ENCODE assay signal across 10 mouse cellular contexts in the genomic region with DNA sequence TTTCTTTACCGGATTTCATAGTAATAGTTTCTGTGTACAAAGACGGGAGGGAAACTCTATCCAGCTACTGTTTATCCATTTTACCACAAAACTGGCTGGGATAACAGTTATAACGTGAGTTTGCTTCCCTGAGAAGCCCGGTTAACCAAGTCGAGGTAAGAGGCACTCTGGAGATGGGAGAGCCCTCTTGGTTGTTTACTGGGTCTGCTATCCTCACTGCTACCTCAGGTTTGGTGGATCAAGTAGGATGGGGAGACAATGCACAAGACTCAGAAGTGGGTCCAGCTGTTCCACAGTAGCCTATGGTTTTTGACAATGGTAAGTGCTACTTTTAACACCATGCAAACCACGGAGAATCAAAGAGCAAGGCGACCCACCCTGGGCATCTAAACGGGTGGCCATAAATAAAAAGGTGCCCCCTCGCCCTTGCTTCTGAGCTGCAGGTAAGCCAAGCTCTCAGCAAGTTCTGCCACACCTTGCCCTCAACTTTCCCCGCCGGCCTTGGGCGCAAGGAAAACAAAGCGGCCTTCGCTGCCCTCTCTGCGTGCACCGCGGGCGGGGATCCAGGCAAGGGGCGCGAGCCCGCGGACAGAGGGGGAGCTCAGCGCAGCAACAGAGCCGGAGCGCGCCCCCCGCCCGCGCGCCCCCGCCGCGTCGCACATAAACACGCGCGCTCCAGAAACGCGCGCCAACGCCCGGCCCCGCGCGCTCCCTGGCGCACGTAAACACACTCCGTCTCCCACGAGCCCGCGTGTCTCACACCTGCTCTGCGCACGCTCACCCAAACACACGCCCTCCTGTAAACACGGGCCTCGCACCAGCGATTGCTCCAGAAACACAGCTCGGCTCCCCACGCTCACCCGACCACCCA. TPM values are rescaled to one million over a fixed set of nuclear protein-coding genes. Genes with fewer than 3 reads are reported as not detected.
DNase-seq lines count a peak whose midpoint lies in the region; ATAC-seq and TF ChIP-seq lines count a peak whose summit lies in the region.
"Had no signal": no experiment of that assay in that cellular context is flagged by ENCODE, and none has a peak within 500 bp of the region (broad histone marks: within the 10 kb centered on the region; RNA-seq: fewer than 3 reads in every experiment).

No protein-coding gene starts in this region.

- H3K9ac ChIP-seq in heart, embryonic 13.5 days, result peak overlapping the region; percentile 90
- peak overlapping the region; percentile 92 for H3K9ac ChIP-seq in forebrain, embryonic 16.5 days (replicated peaks; ENCODE audit: low read depth, low read length)
- H3K9ac ChIP-seq in stomach, postnatal 0 days (ENCODE audit: low read length), result peak overlapping the region; percentile 70

- H3K4me3 ChIP-seq in heart, embryonic 13.5 days, result peak overlapping the region; percentile 70
- H3K4me3 ChIP-seq in forebrain, embryonic 16.5 days (replicated peaks; ENCODE audit: low read length), result peak overlapping the region; percentile 80
- H3K4me3 ChIP-seq in midbrain, embryonic 10.5 days, result peak overlapping the region; percentile 87
- peak overlapping the region; percentile 56 for H3K4me3 ChIP-seq in stomach, postnatal 0 days (ENCODE audit: low read depth, low read length)

- peak overlapping the region; percentile 83 for H3K4me2 ChIP-seq in heart, embryonic 13.5 days
- H3K4me2 ChIP-seq in forebrain, embryonic 16.5 days (ENCODE audit: low read length), result peak overlapping the region; percentile 64
- H3K4me2 ChIP-seq in stomach, postnatal 0 days (replicated peaks; ENCODE audit: low read depth), result peak overlapping the region; percentile 87

- DNase-seq in heart, adult 18-20 months, result no peak
- peak; percentile 78 for DNase-seq in cerebellum, adult 11-12 months
- peak; percentile 43 to 64 for DNase-seq in layer of hippocampus, postnatal 10 days (ENCODE audit: low spot score in 2 of 2)
- peak; percentile 64 for DNase-seq in midbrain, embryonic 10.5 days (ENCODE audit: low spot score)
- DNase-seq in stomach, postnatal 0 days (ENCODE audit: low spot score), result peak; percentile 44
- no peak for DNase-seq in thymus, postnatal 0 days (ENCODE audit: low spot score)

- whole genome bisulfite sequencing in heart, embryonic 13.5 days, result 5% methylated on average over 60 of the region's 60 CpGs
- 1% methylated on average over 58 of the region's 60 CpGs for WGBS in forebrain, embryonic 16.5 days
- 4% methylated on average over 60 of the region's 60 CpGs for WGBS in midbrain, embryonic 10.5 days
- WGBS in stomach, postnatal 0 days, result 3% methylated on average over 47 of the region's 60 CpGs

- ATAC-seq in heart, embryonic 13.5 days (ENCODE audit: extremely low read depth, insufficient number of reproducible peaks, low FRiP score, low TSS enrichment), result no peak
- peak; percentile 37 for ATAC-seq in forebrain, embryonic 16.5 days
- ATAC-seq in stomach, postnatal 0 days (ENCODE audit: low FRiP score, low TSS enrichment), result no peak

- no peaks in the 10 kb centered on the region for H3K9me3 ChIP-seq in heart, embryonic 13.5 days
- no peaks in the 10 kb centered on the region for H3K9me3 ChIP-seq in forebrain, embryonic 16.5 days (ENCODE audit: control insufficient read depth, low read length)
- no peaks in the 10 kb centered on the region for H3K9me3 ChIP-seq in midbrain, embryonic 10.5 days (replicated peaks)
- H3K9me3 ChIP-seq in stomach, postnatal 0 days (ENCODE audit: control insufficient read depth, low read length), result no peaks in the 10 kb centered on the region

- peaks cover 41% of the 10 kb centered on the region for H3K4me1 ChIP-seq in heart, embryonic 13.5 days
- H3K4me1 ChIP-seq in forebrain, embryonic 16.5 days (replicated peaks; ENCODE audit: control insufficient read depth, insufficient read depth, low read length), result peaks cover 40% of the 10 kb centered on the region
- H3K4me1 ChIP-seq in midbrain, embryonic 10.5 days, result peaks cover 41% of the 10 kb centered on the region
- no peaks in the 10 kb centered on the region for H3K4me1 ChIP-seq in stomach, postnatal 0 days (replicated peaks; ENCODE audit: control insufficient read depth, insufficient read depth)

- no peak for TF ChIP-seq EP300 in stomach, postnatal 0 days (optimal IDR thresholded peaks at IDR 0.05)

- no peak for TF ChIP-seq CTCF in stomach, postnatal 0 days (IDR thresholded peaks at IDR 0.05; ENCODE audit: low read depth)

- H3K27me3 ChIP-seq in heart, embryonic 13.5 days (replicated peaks), result peaks cover 62% of the 10 kb centered on the region
- H3K27me3 ChIP-seq in forebrain, embryonic 16.5 days (replicated peaks; ENCODE audit: control insufficient read depth, insufficient read depth, low read length), result no peaks in the 10 kb centered on the region
- peaks cover 43% of the 10 kb centered on the region for H3K27me3 ChIP-seq in midbrain, embryonic 10.5 days (ENCODE audit: low read depth, poor library complexity, severe bottlenecking)
- no peaks in the 10 kb centered on the region for H3K27me3 ChIP-seq in stomach, postnatal 0 days (ENCODE audit: control insufficient read depth, insufficient read depth, low read length)

- no peaks in the 10 kb centered on the region for H3K36me3 ChIP-seq in heart, embryonic 13.5 days
- H3K36me3 ChIP-seq in forebrain, embryonic 16.5 days (ENCODE audit: control insufficient read depth, insufficient read depth), result no peaks in the 10 kb centered on the region
- peaks cover 17% of the 10 kb centered on the region for H3K36me3 ChIP-seq in midbrain, embryonic 10.5 days
- H3K36me3 ChIP-seq in stomach, postnatal 0 days (ENCODE audit: control insufficient read depth, insufficient read depth, low read length), result no peaks in the 10 kb centered on the region
- H3K36me3 ChIP-seq: G1E had no signal

- H3K27ac ChIP-seq in heart, embryonic 13.5 days (replicated peaks), result peak overlapping the region; percentile 90
- H3K27ac ChIP-seq in forebrain, embryonic 16.5 days (ENCODE audit: low read length), result peak overlapping the region; percentile 98
- H3K27ac ChIP-seq in midbrain, embryonic 10.5 days (replicated peaks), result peak overlapping the region; percentile 97
- peak overlapping the region; percentile 41; the same call in 1 of the 2 replicates for H3K27ac ChIP-seq in stomach, postnatal 0 days (replicated peaks)

RNA-seq across cellular contexts. Expression of gene Gm13090, which starts 18.0 kb away (rescaled TPM):
- not detected in 2 replicates for polyA plus RNA-seq in heart, embryonic 13.5 days (2015; fragmentation: Nextera tagmentation; extraction: Ambion mirVana)
- total RNA-seq in heart, adult 18-20 months (2021), result not detected
- polyA plus RNA-seq in forebrain, embryonic 16.5 days (2015; fragmentation: Nextera tagmentation; extraction: Ambion mirVana), result 0.39 TPM in 1 of 2 replicates, not detected in the other
- not detected for total RNA-seq in layer of hippocampus, postnatal 10 days (2021)
- not detected in 2 replicates for polyA plus RNA-seq in midbrain, embryonic 10.5 days (2016; fragmentation: Nextera tagmentation; extraction: Ambion mirVana)
- polyA plus RNA-seq in stomach, postnatal 0 days (2015; fragmentation: Nextera tagmentation; extraction: Ambion mirVana), result not detected in 2 replicates
- not detected in 2 replicates for polyA plus RNA-seq in thymus, postnatal 0 days (2015; fragmentation: Nextera tagmentation; extraction: Ambion mirVana)
- total RNA-seq: G1E; hematopoietic stem cell, adult 5-6 weeks had no signal
- polyA plus RNA-seq: G1E had no signal

RNA-seq across cellular contexts. Expression of gene Vamp3, which starts 49.6 kb away (rescaled TPM):
- 97.0 and 105 TPM in 2 replicates for polyA plus RNA-seq in heart, embryonic 13.5 days (2015; fragmentation: Nextera tagmentation; extraction: Ambion mirVana)
- total RNA-seq in heart, adult 18-20 months (2021), result 10 to 100 TPM; 53.4 to 62.2 TPM
- polyA plus RNA-seq in forebrain, embryonic 16.5 days (2015; fragmentation: Nextera tagmentation; extraction: Ambion mirVana), result 62.7 and 72.2 TPM in 2 replicates
- 10 to 100 TPM; 33.0 to 35.5 TPM for total RNA-seq in layer of hippocampus, postnatal 10 days (2021)
- polyA plus RNA-seq in midbrain, embryonic 10.5 days (2016; fragmentation: Nextera tagmentation; extraction: Ambion mirVana), result 122 and 131 TPM in 2 replicates
- polyA plus RNA-seq in stomach, postnatal 0 days (2015; fragmentation: Nextera tagmentation; extraction: Ambion mirVana), result 105 and 110 TPM in 2 replicates
- polyA plus RNA-seq in thymus, postnatal 0 days (2015; fragmentation: Nextera tagmentation; extraction: Ambion mirVana), result 65.1 and 73.3 TPM in 2 replicates

Comparison
In these comparisons a context has a peak if more than half of its experiments do, and no peak if none do; other contexts are left out.
1. H3K27ac ChIP-seq: peak in every context shown above with its lines; median percentile 98 in forebrain, embryonic 16.5 days; 97 in midbrain, embryonic 10.5 days; 90 in heart, embryonic 13.5 days; 41 in stomach, postnatal 0 days.
2. DNase-seq: peak in cerebellum, adult 11-12 months (single experiment), layer of hippocampus, postnatal 10 days (2 of 2), midbrain, embryonic 10.5 days (single experiment) and stomach, postnatal 0 days (single experiment); none in heart, adult 18-20 months (0 of 2) and thymus, postnatal 0 days (single experiment).
3. Peak in every context shown above with its lines, with median percentiles within 50 percentile points of each other: H3K4me2 ChIP-seq, H3K4me3 ChIP-seq and H3K9ac ChIP-seq.